Mouse (Mus musculus) liver, adult 2 months (tissue): ENCODE data around the gene Gabrb3. TPM values are rescaled to one million over a fixed set of nuclear protein-coding genes. Genes with fewer than 3 reads are reported as not detected.
"Not testable (repeated sequence)": the region's sequence is repeated elsewhere in the genome, so short reads cannot be mapped to it uniquely, and the experiment has no call there.

Experiments
- DNase-seq: peaks from one replicate; pipeline ENCODE4 v3.0.0-alpha.2; 2011; ENCODE audit warnings: low read depth, low spot score; ENCODE audit errors: extremely low read depth
- H3K27ac ChIP-seq: fragments of 200-500 bp; replicated peaks from 2 replicates; pipeline ENCODE4 v1.5.1; 2012; ENCODE audit warnings: low read depth, mild to moderate bottlenecking, control low read depth, inconsistent platforms, low read length; ENCODE audit not compliant: insufficient read depth
- H3K27me3 ChIP-seq: fragments of 200-500 bp; 2 replicates; pipeline ENCODE4 v1.6.1; 2012; ENCODE audit warnings: mild to moderate bottlenecking, moderate library complexity, low read length, inconsistent platforms; ENCODE audit not compliant: control insufficient read depth, insufficient read depth
- H3K36me3 ChIP-seq: fragments of 200-500 bp; 2 replicates; pipeline ENCODE4 v1.6.1; 2012; ENCODE audit warnings: low read length, inconsistent platforms; ENCODE audit not compliant: control insufficient read depth, insufficient read depth
- H3K4me1 ChIP-seq: fragments of 200-500 bp; 2 replicates; pipeline ENCODE4 v1.6.1; 2011; ENCODE audit warnings: low read length; ENCODE audit not compliant: control insufficient read depth, insufficient read depth
- H3K4me3 ChIP-seq: fragments of 200-500 bp; 2 replicates; pipeline ENCODE4 v1.5.1; 2011; ENCODE audit warnings: low read depth, mild to moderate bottlenecking, control low read depth, low read length, moderate library complexity; ENCODE audit not compliant: insufficient read depth
- H3K79me2 ChIP-seq: fragments of 200-500 bp; 2 replicates; pipeline ENCODE4 v1.6.1; 2012; ENCODE audit warnings: inconsistent platforms, mild to moderate bottlenecking, low read length, moderate library complexity; ENCODE audit not compliant: control insufficient read depth, insufficient read depth
- H3K9ac ChIP-seq: fragments of 200-500 bp; 2 replicates; pipeline ENCODE4 v1.6.1; 2012; ENCODE audit warnings: low read depth, mild to moderate bottlenecking, control low read depth, inconsistent platforms, low read length
- CTCF ChIP-seq: fragments of 200-500 bp; IDR thresholded peaks from 2 replicates; pipeline ENCODE4 v1.5.1; 2011; ENCODE audit warnings: low read depth, low read length, control low read depth
- POLR2A ChIP-seq: fragments of 200-500 bp; IDR thresholded peaks from 2 replicates; pipeline ENCODE4 v1.6.1; 2011; ENCODE audit warnings: low read length, control low read depth; ENCODE audit not compliant: insufficient read depth; ENCODE audit errors: extremely low read depth
- WGBS: fragments of 180-500 bp; shearing (Covaris S2); methylation state at CpG from one replicate; pipeline ENCODE4 v1.1.7; 2018; 5-methylcytosine and 5-hydroxymethylcytosine counted together
- polyA plus RNA-seq: library from polyadenylated mRNA; depleted of rRNA; stranded (reverse); fragments of >200 nt; gene quantifications from 2 replicates; pipeline ENCODE4 v1.2.3, GENCODE M21; 2012
- total RNA-seq: library from RNA; depleted of rRNA; stranded (reverse); fragments of >200 nt; gene quantifications from 2 replicates; pipeline ENCODE4 v1.2.3, GENCODE M21; 2014

Gabrb3 gene
- total and polyA plus RNA-seq, 2 experiments, result 0.28 to 0.55 TPM

GRCm38 (mm10) chr7:57778754-57779153 lies 359.3 kb downstream of the Gabrb3 start:
- H3K27ac ChIP-seq, result no peak overlapping the region
- H3K9ac ChIP-seq, result no peak overlapping the region
- H3K27me3 ChIP-seq, result no peaks in the 10 kb centered on the region
- no peaks in the 10 kb centered on the region for H3K4me1 ChIP-seq
- H3K4me3 ChIP-seq, result no peak overlapping the region
- no peak for TF ChIP-seq POLR2A
- no peak for TF ChIP-seq CTCF
- no peaks in the 10 kb centered on the region for H3K79me2 ChIP-seq
- WGBS, result 64% methylated on average over 5 of the region's 5 CpGs
- H3K36me3 ChIP-seq, result no peaks in the 10 kb centered on the region
- DNase-seq, result no peak

- WGBS, result 74% methylated on average over 2 of the region's 2 CpGs
- not testable (repeated sequence) for DNase-seq, H3K4me1 ChIP-seq
Measured at GRCm38 (mm10) chr7:57786102-57786501, 366.6 kb downstream of the Gabrb3 start.

GRCm38 (mm10) chr7:57787520-57787919 lies 368.0 kb downstream of the Gabrb3 start:
- Histone ChIP-seq H3K9ac (no peak overlapping the region), H3K4me3 (no peak overlapping the region), H3K4me1 (no peaks in the 10 kb centered on the region), H3K27ac (no peak overlapping the region), H3K36me3 (no peaks in the 10 kb centered on the region), H3K27me3 (no peaks in the 10 kb centered on the region), H3K79me2 (no peaks in the 10 kb centered on the region)
- TF ChIP-seq POLR2A (no peak), CTCF (no peak)
- no peak for DNase-seq
- 38% methylated on average over 2 of the region's 2 CpGs for WGBS

More at GRCm38 (mm10) chr7:57786102-57786501, 366.6 kb downstream of the Gabrb3 start:
- not testable (repeated sequence) for H3K36me3 ChIP-seq, H3K27me3 ChIP-seq, H3K4me3 ChIP-seq, H3K79me2 ChIP-seq, H3K27ac ChIP-seq, H3K9ac ChIP-seq

- Histone ChIP-seq H3K4me3 (no peak overlapping the region), H3K4me1 (no peaks in the 10 kb centered on the region), H3K36me3 (no peaks in the 10 kb centered on the region), H3K27ac (no peak overlapping the region), H3K27me3 (no peaks in the 10 kb centered on the region), H3K79me2 (no peaks in the 10 kb centered on the region), H3K9ac (no peak overlapping the region)
- no peak for DNase-seq
- 71% methylated on average over 1 of the region's 1 CpGs for WGBS
- TF ChIP-seq POLR2A, result no peak
Measured at GRCm38 (mm10) chr7:57803266-57803665, 383.8 kb downstream of the Gabrb3 start.

- 59% methylated on average over 1 of the region's 1 CpGs for WGBS
- H3K79me2 ChIP-seq, result no peaks in the 10 kb centered on the region
- no peak overlapping the region for H3K9ac ChIP-seq
- H3K4me1 ChIP-seq, result no peaks in the 10 kb centered on the region
- DNase-seq, result no peak
- no peaks in the 10 kb centered on the region for H3K27me3 ChIP-seq
- H3K4me3 ChIP-seq, result no peak overlapping the region
- TF ChIP-seq POLR2A (no peak), CTCF (no peak)
- no peaks in the 10 kb centered on the region for H3K36me3 ChIP-seq
- no peak overlapping the region for H3K27ac ChIP-seq
Measured at GRCm38 (mm10) chr7:57813716-57814115, 394.2 kb downstream of the Gabrb3 start.

GRCm38 (mm10) chr7:57842383-57842896 lies 422.9 kb downstream of the Gabrb3 start:
- no peaks in the 10 kb centered on the region for H3K79me2 ChIP-seq
- DNase-seq, result no peak
- H3K27me3 ChIP-seq, result no peaks in the 10 kb centered on the region
- TF ChIP-seq CTCF (no peak), POLR2A (no peak)
- WGBS, result 52% methylated on average over 1 of the region's 1 CpGs
- no peaks in the 10 kb centered on the region for H3K36me3 ChIP-seq
- no peak overlapping the region for H3K9ac ChIP-seq
- no peak overlapping the region for H3K27ac ChIP-seq
- no peak overlapping the region for H3K4me3 ChIP-seq
- no peaks in the 10 kb centered on the region for H3K4me1 ChIP-seq
